Mouse (Mus musculus) brain, embryonic 14.5 days (tissue): ENCODE data around the gene Agl.

Experiments used
- CTCF ChIP-seq: fragments of 200-500 bp; IDR thresholded peaks from 2 replicates; pipeline ENCODE4 v1.5.1; 2012; ENCODE audit warnings: inconsistent platforms, mild to moderate bottlenecking, moderate library complexity, borderline replicate concordance; ENCODE audit not compliant: insufficient read depth, insufficient read length; ENCODE audit errors: extremely low read depth
- POLR2A ChIP-seq: fragments of 200-500 bp; IDR thresholded peaks from 2 replicates; pipeline ENCODE4 v1.6.1; 2012; ENCODE audit warnings: mild to moderate bottlenecking, inconsistent platforms, borderline replicate concordance; ENCODE audit not compliant: poor library complexity, insufficient read depth, insufficient read length, severe bottlenecking; ENCODE audit errors: extremely low read depth

DNA sequence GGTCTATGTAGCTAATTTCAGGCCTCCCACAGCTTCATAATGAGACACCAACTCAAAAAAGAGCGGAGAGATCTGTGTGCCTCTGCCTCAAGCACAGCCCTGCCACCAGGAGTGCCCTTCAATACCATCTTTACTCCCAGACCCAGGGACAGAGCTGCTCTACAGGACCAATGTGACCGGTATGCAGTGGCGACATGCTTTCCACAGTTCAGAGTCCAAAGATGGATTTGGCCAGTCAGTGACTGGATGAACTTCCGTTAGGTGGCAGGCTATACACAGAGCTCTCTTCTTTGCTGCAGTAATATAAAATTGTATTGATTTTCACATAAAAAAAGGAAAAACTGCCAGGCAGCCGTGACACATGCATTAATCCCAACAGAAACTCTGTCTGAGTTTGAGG is 104.1 kb downstream of the Agl start:
- no peak for TF ChIP-seq CTCF
- TF ChIP-seq POLR2A, result no peak
